Mouse (Mus musculus): Measurements from ENCODE around the gene Myt1l.

The Myt1l gene

GRCm38 (mm10) chr12:29569311-29569710 is 41.1 kb downstream of the Myt1l start:
- in situ Hi-C loops (cut with MseI, MboI): no loop called here

GRCm38 (mm10) chr12:29570351-29570750 is 42.2 kb downstream of the Myt1l start:
- in situ Hi-C loops (cut with MseI, MboI): no loop called here

- in situ Hi-C loops (cut with MseI, MboI): no loop called here
Measured at GRCm38 (mm10) chr12:29571613-29572012, 43.4 kb downstream of the Myt1l start.

- in situ Hi-C loops (cut with MseI, MboI): no loop called here
Measured at GRCm38 (mm10) chr12:29593787-29594186, 65.6 kb downstream of the Myt1l start.

GRCm38 (mm10) chr12:29599916-29600315 is 71.7 kb downstream of the Myt1l start:
- in situ Hi-C loops (cut with MseI, MboI): no loop called here

- in situ Hi-C loops (cut with MseI, MboI): no loop called here
Measured at GRCm38 (mm10) chr12:29601223-29601622, 73.0 kb downstream of the Myt1l start.

- in situ Hi-C loops (cut with MseI, MboI): no loop called here
Measured at GRCm38 (mm10) chr12:29604659-29605058, 76.5 kb downstream of the Myt1l start.

GRCm38 (mm10) chr12:29605124-29605523 is 76.9 kb downstream of the Myt1l start:
- in situ Hi-C loops (cut with MseI, MboI): no loop called here

- in situ Hi-C loops (cut with MseI, MboI): no loop called here
Measured at GRCm38 (mm10) chr12:29606221-29606620, 78.0 kb downstream of the Myt1l start.

- in situ Hi-C loops (cut with MseI, MboI): no loop called here
Measured at GRCm38 (mm10) chr12:29617746-29618145, 89.6 kb downstream of the Myt1l start.

- in situ Hi-C loops (cut with MseI, MboI): no loop called here
Measured at GRCm38 (mm10) chr12:29621530-29621929, 93.3 kb downstream of the Myt1l start.

GRCm38 (mm10) chr12:29627956-29628750 is 100.0 kb downstream of the Myt1l start:
- in situ Hi-C loops (cut with MseI, MboI): no loop called here

GRCm38 (mm10) chr12:29629875-29630538 is 101.8 kb downstream of the Myt1l start:
- in situ Hi-C loops (cut with MseI, MboI): no loop called here

GRCm38 (mm10) chr12:29634509-29634908 is 106.3 kb downstream of the Myt1l start:
- in situ Hi-C loops (cut with MseI, MboI): no loop called here

- in situ Hi-C loops (cut with MseI, MboI): no loop called here
Measured at GRCm38 (mm10) chr12:29639543-29640196, 111.5 kb downstream of the Myt1l start.

GRCm38 (mm10) chr12:29640201-29640600 is 112.0 kb downstream of the Myt1l start:
- in situ Hi-C loops (cut with MseI, MboI): no loop called here

GRCm38 (mm10) chr12:29642915-29643314 is 114.7 kb downstream of the Myt1l start:
- in situ Hi-C loops (cut with MseI, MboI): no loop called here

GRCm38 (mm10) chr12:29644091-29644490 is 115.9 kb downstream of the Myt1l start:
- in situ Hi-C loops (cut with MseI, MboI): no loop called here

GRCm38 (mm10) chr12:29644721-29645120 is 116.5 kb downstream of the Myt1l start:
- in situ Hi-C loops (cut with MseI, MboI): no loop called here

- in situ Hi-C loops (cut with MseI, MboI): no loop called here
Measured at GRCm38 (mm10) chr12:29649510-29650152, 121.4 kb downstream of the Myt1l start.

- in situ Hi-C loops (cut with MseI, MboI): no loop called here
Measured at GRCm38 (mm10) chr12:29652516-29652915, 124.3 kb downstream of the Myt1l start.

- in situ Hi-C loops (cut with MseI, MboI): no loop called here
Measured at GRCm38 (mm10) chr12:29655197-29655632, 127.0 kb downstream of the Myt1l start.

All from mouse trophoblast stem cell (cell line).